ENCODE assay signal across 18 mouse cellular contexts in the genomic region with DNA sequence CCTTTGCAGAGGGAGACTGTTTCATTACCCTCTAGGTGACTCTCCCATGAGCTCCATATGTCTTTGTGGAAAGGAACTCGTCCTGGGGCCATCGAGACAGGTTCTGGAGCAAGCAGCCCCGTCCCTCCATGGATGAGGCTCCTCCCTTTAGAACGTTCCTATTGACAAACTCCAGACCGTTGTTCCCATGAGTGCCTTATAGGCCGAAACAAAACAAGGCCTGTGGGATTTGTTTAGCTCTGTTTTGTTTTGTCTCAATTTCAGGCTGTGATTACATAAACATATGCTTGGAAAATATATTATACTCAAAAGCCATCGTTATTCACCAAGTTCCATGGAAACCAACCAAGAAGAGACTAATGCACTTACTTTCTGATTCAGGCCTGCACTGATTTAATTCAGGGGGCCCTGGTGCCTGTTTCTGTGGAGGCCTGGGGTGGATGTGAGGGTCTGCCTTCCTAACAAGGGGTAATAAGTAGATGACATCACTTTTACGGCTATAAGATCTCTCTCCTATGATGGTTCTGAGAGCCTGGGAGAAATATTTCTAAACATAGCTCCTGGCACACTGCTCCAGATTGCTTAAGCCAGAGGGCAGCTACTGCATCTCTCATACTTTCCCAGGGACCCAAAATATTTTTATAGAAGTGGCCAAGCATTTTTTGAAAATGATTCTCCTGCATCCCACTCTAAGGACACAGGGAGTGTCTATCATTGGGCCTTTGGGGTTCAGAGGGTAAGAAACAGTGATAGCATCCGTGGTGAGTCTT.
DNase-seq lines count a peak whose midpoint lies in the region; ATAC-seq and TF ChIP-seq lines count a peak whose summit lies in the region.
"Had no signal": no experiment of that assay in that cellular context is flagged by ENCODE, and none has a peak within 500 bp of the region (broad histone marks: within the 10 kb centered on the region; RNA-seq: fewer than 3 reads in every experiment).

No protein-coding gene starts in this region.

- no peak for ATAC-seq in heart, embryonic 13.5 days (ENCODE audit: extremely low read depth, insufficient number of reproducible peaks, low FRiP score, low TSS enrichment)
- no peak for ATAC-seq in embryonic facial prominence, embryonic 13.5 days (ENCODE audit: insufficient number of reproducible peaks, insufficient read depth, low FRiP score, low TSS enrichment, low read depth)
- peak; percentile 78 for ATAC-seq in limb, embryonic 14.5 days (ENCODE audit: low FRiP score, low read depth)
- ATAC-seq: forebrain, embryonic 13.5 days; hindbrain, embryonic 16.5 days had no signal

- H3K27ac ChIP-seq in heart, embryonic 13.5 days (replicated peaks), result peak overlapping the region; percentile 84
- H3K27ac ChIP-seq in embryonic facial prominence, embryonic 13.5 days, result peak overlapping the region; percentile 58
- H3K27ac ChIP-seq in limb, embryonic 14.5 days (replicated peaks; ENCODE audit: low read depth, low read length), result peak overlapping the region; percentile 55
- H3K27ac ChIP-seq: forebrain, embryonic 13.5 days; liver, embryonic 13.5 days had no signal

- WGBS in heart, embryonic 13.5 days, result 42% methylated on average over 9 of the region's 9 CpGs
- 48% methylated on average over 9 of the region's 9 CpGs for WGBS in embryonic facial prominence, embryonic 13.5 days
- 34% methylated on average over 9 of the region's 9 CpGs for WGBS in limb, embryonic 14.5 days

- no peaks in the 10 kb centered on the region for H3K27me3 ChIP-seq in heart, embryonic 13.5 days (replicated peaks)
- H3K27me3 ChIP-seq in embryonic facial prominence, embryonic 13.5 days, result no peaks in the 10 kb centered on the region
- H3K27me3 ChIP-seq in limb, embryonic 14.5 days (ENCODE audit: control insufficient read depth, insufficient read depth, low read length), result no peaks in the 10 kb centered on the region
- H3K27me3 ChIP-seq: CH12.LX; forebrain, embryonic 13.5 days; liver, embryonic 13.5 days had no signal

- no peaks in the 10 kb centered on the region for H3K9me3 ChIP-seq in heart, embryonic 13.5 days
- H3K9me3 ChIP-seq in embryonic facial prominence, embryonic 13.5 days, result no peaks in the 10 kb centered on the region
- no peaks in the 10 kb centered on the region for H3K9me3 ChIP-seq in limb, embryonic 14.5 days (ENCODE audit: control insufficient read depth, low read length)
- H3K9me3 ChIP-seq: forebrain, embryonic 13.5 days; liver, embryonic 13.5 days; megakaryocyte, embryonic 14.5 days had no signal

- H3K4me3 ChIP-seq in heart, embryonic 13.5 days, result no peak overlapping the region
- no peak overlapping the region for H3K4me3 ChIP-seq in embryonic facial prominence, embryonic 13.5 days
- no peak overlapping the region for H3K4me3 ChIP-seq in limb, embryonic 14.5 days (replicated peaks; ENCODE audit: low read length)
- H3K4me3 ChIP-seq: forebrain, embryonic 13.5 days; liver, embryonic 13.5 days; megakaryocyte, embryonic 14.5 days had no signal

- TF ChIP-seq POLR2A in limb, embryonic 14.5 days (IDR thresholded peaks at IDR 0.05; ENCODE audit: borderline replicate concordance, extremely low read depth, insufficient read depth, insufficient read length), result no peak

- H3K4me2 ChIP-seq in heart, embryonic 13.5 days, result peak overlapping the region; percentile 5; the same call in 1 of the 2 replicates
- no peak overlapping the region for H3K4me2 ChIP-seq in embryonic facial prominence, embryonic 13.5 days
- H3K4me2 ChIP-seq in limb, embryonic 14.5 days (replicated peaks; ENCODE audit: low read depth, low read length, severe bottlenecking), result no peak overlapping the region
- H3K4me2 ChIP-seq: forebrain, embryonic 13.5 days; liver, embryonic 13.5 days had no signal

- H3K4me1 ChIP-seq in heart, embryonic 13.5 days, result peaks cover 48% of the 10 kb centered on the region
- peaks cover 22% of the 10 kb centered on the region for H3K4me1 ChIP-seq in embryonic facial prominence, embryonic 13.5 days
- peaks cover 15% of the 10 kb centered on the region for H3K4me1 ChIP-seq in limb, embryonic 14.5 days (ENCODE audit: control insufficient read depth, insufficient read depth, low read length)
- H3K4me1 ChIP-seq: forebrain, embryonic 13.5 days; liver, embryonic 13.5 days; megakaryocyte, embryonic 14.5 days had no signal

- DNase-seq in heart, postnatal 25 days (ENCODE audit: low spot score), result no peak
- peak; percentile 11 for DNase-seq in MN1 (ENCODE audit: low spot score)
- peak; percentile 61 for DNase-seq in limb, embryonic 14.5 days (ENCODE audit: low spot score)
- DNase-seq in retina, embryonic 14.5 days (ENCODE audit: low spot score), result no peak
- no peak for DNase-seq in layer of hippocampus, postnatal 25 days (ENCODE audit: extremely low spot score in 1 of 2, low spot score in 1 of 2)
- DNase-seq: cerebellum, adult 11-12 months; embryo, embryonic 11 days; gastrocnemius, postnatal 25 days; kidney, postnatal 14 days; layer of hippocampus, postnatal 36 days; liver, embryonic 13.5 days; thymus, postnatal 36 days had no signal

- no peaks in the 10 kb centered on the region for H3K36me3 ChIP-seq in heart, embryonic 13.5 days
- no peaks in the 10 kb centered on the region for H3K36me3 ChIP-seq in embryonic facial prominence, embryonic 13.5 days
- 0 out of 2 replicates have a peak, but pooled peaks cover 11% of the 10 kb centered on the region for H3K36me3 ChIP-seq in limb, embryonic 14.5 days (ENCODE audit: control insufficient read depth, insufficient read depth, low read length)
- H3K36me3 ChIP-seq: liver, embryonic 13.5 days had no signal

- no peak overlapping the region for H3K9ac ChIP-seq in heart, embryonic 13.5 days
- H3K9ac ChIP-seq in embryonic facial prominence, embryonic 13.5 days, result no peak overlapping the region; the same call in 1 of the 2 replicates
- H3K9ac ChIP-seq in limb, embryonic 14.5 days (ENCODE audit: low read depth, low read length, severe bottlenecking), result no peak overlapping the region
- H3K9ac ChIP-seq: forebrain, embryonic 13.5 days; liver, embryonic 13.5 days had no signal

- intact Hi-C loops in heart, postnatal 25 days (cut with DNase I), result no loop called here

Comparison
In these comparisons a context has a peak if more than half of its experiments do, and no peak if none do; other contexts are left out.
1. DNase-seq: peak in MN1 (single experiment) and limb, embryonic 14.5 days (single experiment); none in heart, postnatal 25 days (single experiment), retina, embryonic 14.5 days (single experiment) and layer of hippocampus, postnatal 25 days (0 of 2).
2. Peak in every context shown above with its lines, with median percentiles within 50 percentile points of each other: H3K27ac ChIP-seq.